Mouse (Mus musculus) kidney, embryonic 14.5 days (tissue): ENCODE data around the gene Large1. TPM values are rescaled to one million over a fixed set of nuclear protein-coding genes. Genes with fewer than 3 reads are reported as not detected.

Source experiments
- ATAC-seq: fragments of 200-750 bp; cut with Nextera tagmentation; 2 replicates; pipeline ENCODE4 v1.8.0; 2017; ENCODE audit warnings: moderate number of reproducible peaks, mild to moderate bottlenecking, moderate TSS enrichment, moderate library complexity; ENCODE audit not compliant: low FRiP score, low TSS enrichment
- H3K27ac ChIP-seq: fragments of 300-500 bp; sonication (generic); 2 replicates; pipeline ENCODE4 v1.5.1; 2014; ENCODE audit warnings: low read depth, mild to moderate bottlenecking, low read length, moderate library complexity, mixed read lengths
- H3K27me3 ChIP-seq: fragments of 300-500 bp; sonication (generic); 2 replicates; pipeline ENCODE4 v1.6.1; 2014; ENCODE audit warnings: mild to moderate bottlenecking, low read length; ENCODE audit not compliant: control insufficient read depth, insufficient read depth
- H3K36me3 ChIP-seq: fragments of 300-500 bp; sonication (generic); 2 replicates; pipeline ENCODE4 v1.6.1; 2014; ENCODE audit warnings: low read length, mixed read lengths; ENCODE audit not compliant: control insufficient read depth, insufficient read depth
- H3K4me1 ChIP-seq: fragments of 300-500 bp; sonication (generic); 2 replicates; pipeline ENCODE4 v1.6.1; 2014; ENCODE audit warnings: low read length, mixed read lengths; ENCODE audit not compliant: control insufficient read depth, insufficient read depth
- H3K4me2 ChIP-seq: fragments of 300-500 bp; sonication (generic); replicated peaks from 2 replicates; pipeline ENCODE4 v1.6.1; 2014; ENCODE audit warnings: low read depth, mild to moderate bottlenecking, low read length
- H3K4me3 ChIP-seq: fragments of 300-500 bp; sonication (generic); 2 replicates; pipeline ENCODE4 v1.5.1; 2014; ENCODE audit warnings: mild to moderate bottlenecking, low read length
- H3K9ac ChIP-seq: fragments of 300-500 bp; sonication (generic); 2 replicates; pipeline ENCODE4 v1.6.1; 2014; ENCODE audit warnings: low read depth, mild to moderate bottlenecking, low read length, moderate library complexity
- H3K9me3 ChIP-seq: fragments of 300-500 bp; sonication (generic); 2 replicates; pipeline ENCODE4 v1.6.1; 2016; ENCODE audit warnings: low read length; ENCODE audit not compliant: control insufficient read depth
- WGBS: fragments of 180-500 bp; shearing (Covaris S2); extraction: QIAGEN DNeasy Blood & Tissue Kit; methylation state at CpG from one replicate; pipeline ENCODE4 v1.1.7; 2014; 5-methylcytosine and 5-hydroxymethylcytosine counted together
- polyA plus RNA-seq: library from polyadenylated mRNA; unstranded; fragments of >200 nt; fragmentation: Nextera tagmentation; extraction: Ambion mirVana; gene quantifications from 2 replicates; pipeline ENCODE4 v1.2.1, GENCODE M21; 2014

Gene Large1
- polyA plus RNA-seq, 1 experiment from 2014 or later = 10.4 TPM

GRCm38 (mm10) chr8:73310471-73310870, 42.9 kb downstream of the Large1 start:
- H3K4me3 ChIP-seq = no peak overlapping the region
- no peak for ATAC-seq
- WGBS = 75% methylated on average over 1 of the region's 1 CpGs
- no peak overlapping the region for H3K9ac ChIP-seq
- no peaks in the 10 kb centered on the region for H3K9me3 ChIP-seq
- H3K4me2 ChIP-seq = no peak overlapping the region
- no peak overlapping the region for H3K27ac ChIP-seq
- peaks cover 6% of the 10 kb centered on the region; the same call in 1 of the 2 replicates for H3K4me1 ChIP-seq
- H3K36me3 ChIP-seq = no peaks in the 10 kb centered on the region
- H3K27me3 ChIP-seq = no peaks in the 10 kb centered on the region

GRCm38 (mm10) chr8:73310036-73310435, 43.3 kb downstream of the Large1 start:
- H3K9me3 ChIP-seq = no peaks in the 10 kb centered on the region
- H3K4me1 ChIP-seq = peaks cover 6% of the 10 kb centered on the region; the same call in 1 of the 2 replicates
- H3K4me3 ChIP-seq = no peak overlapping the region
- no peak overlapping the region for H3K4me2 ChIP-seq
- no peak for ATAC-seq
- H3K27ac ChIP-seq = no peak overlapping the region
- H3K36me3 ChIP-seq = no peaks in the 10 kb centered on the region
- no peak overlapping the region for H3K9ac ChIP-seq
- H3K27me3 ChIP-seq = no peaks in the 10 kb centered on the region

- WGBS = 57% methylated on average over 4 of the region's 4 CpGs
- Histone ChIP-seq H3K36me3 (no peaks in the 10 kb centered on the region), H3K27me3 (no peaks in the 10 kb centered on the region)
Measured at GRCm38 (mm10) chr8:73303907-73304306, 49.4 kb downstream of the Large1 start.

GRCm38 (mm10) chr8:73302947-73303346, 50.4 kb downstream of the Large1 start:
- H3K9me3 ChIP-seq = no peaks in the 10 kb centered on the region
- H3K4me3 ChIP-seq = no peak overlapping the region
- H3K27ac ChIP-seq = no peak overlapping the region
- H3K4me1 ChIP-seq = no peaks in the 10 kb centered on the region
- WGBS = 53% methylated on average over 3 of the region's 3 CpGs
- H3K36me3 ChIP-seq = no peaks in the 10 kb centered on the region
- H3K9ac ChIP-seq = no peak overlapping the region
- no peaks in the 10 kb centered on the region for H3K27me3 ChIP-seq
- H3K4me2 ChIP-seq = no peak overlapping the region
- no peak for ATAC-seq

More at GRCm38 (mm10) chr8:73303907-73304306, 49.4 kb downstream of the Large1 start:
- H3K4me2 ChIP-seq = no peak overlapping the region
- H3K9ac ChIP-seq = no peak overlapping the region
- no peaks in the 10 kb centered on the region for H3K9me3 ChIP-seq
- H3K4me3 ChIP-seq = no peak overlapping the region
- H3K27ac ChIP-seq = no peak overlapping the region
- H3K4me1 ChIP-seq = no peaks in the 10 kb centered on the region
- no peak for ATAC-seq

GRCm38 (mm10) chr8:73295531-73295930, 57.8 kb downstream of the Large1 start:
- no peaks in the 10 kb centered on the region for H3K9me3 ChIP-seq
- no peak overlapping the region for H3K4me2 ChIP-seq
- H3K4me3 ChIP-seq = no peak overlapping the region
- no peak overlapping the region for H3K27ac ChIP-seq
- H3K27me3 ChIP-seq = no peaks in the 10 kb centered on the region
- H3K36me3 ChIP-seq = no peaks in the 10 kb centered on the region
- no peak overlapping the region for H3K9ac ChIP-seq
- ATAC-seq = no peak
- H3K4me1 ChIP-seq = no peaks in the 10 kb centered on the region

GRCm38 (mm10) chr8:73293655-73294054, 59.7 kb downstream of the Large1 start:
- no peak for ATAC-seq
- Histone ChIP-seq H3K27me3 (no peaks in the 10 kb centered on the region), H3K9ac (no peak overlapping the region), H3K4me2 (no peak overlapping the region), H3K4me3 (no peak overlapping the region), H3K4me1 (no peaks in the 10 kb centered on the region), H3K36me3 (no peaks in the 10 kb centered on the region), H3K27ac (no peak overlapping the region), H3K9me3 (no peaks in the 10 kb centered on the region)
- WGBS = 81% methylated on average over 2 of the region's 2 CpGs

- 94% methylated on average over 2 of the region's 2 CpGs for WGBS
- H3K9me3 ChIP-seq = no peaks in the 10 kb centered on the region
- H3K27me3 ChIP-seq = no peaks in the 10 kb centered on the region
- H3K4me2 ChIP-seq = no peak overlapping the region
- no peak overlapping the region for H3K9ac ChIP-seq
- ATAC-seq = no peak
- no peak overlapping the region for H3K27ac ChIP-seq
- no peak overlapping the region for H3K4me3 ChIP-seq
- H3K4me1 ChIP-seq = no peaks in the 10 kb centered on the region
- no peaks in the 10 kb centered on the region for H3K36me3 ChIP-seq
Measured at GRCm38 (mm10) chr8:73291630-73292029, 61.7 kb downstream of the Large1 start.

- WGBS = 91% methylated on average over 2 of the region's 2 CpGs
Measured at GRCm38 (mm10) chr8:73290636-73291035, 62.7 kb downstream of the Large1 start.

GRCm38 (mm10) chr8:73289831-73290230, 63.5 kb downstream of the Large1 start:
- Histone ChIP-seq H3K27me3 (no peaks in the 10 kb centered on the region), H3K36me3 (no peaks in the 10 kb centered on the region), H3K4me1 (no peaks in the 10 kb centered on the region), H3K4me2 (no peak overlapping the region), H3K9me3 (no peaks in the 10 kb centered on the region), H3K27ac (no peak overlapping the region), H3K4me3 (no peak overlapping the region), H3K9ac (no peak overlapping the region)
- no peak for ATAC-seq
- WGBS = 84% methylated on average over 2 of the region's 2 CpGs

More at GRCm38 (mm10) chr8:73290636-73291035, 62.7 kb downstream of the Large1 start:
- H3K4me1 ChIP-seq = no peaks in the 10 kb centered on the region
- no peak for ATAC-seq
- H3K9me3 ChIP-seq = no peaks in the 10 kb centered on the region
- no peak overlapping the region for H3K4me2 ChIP-seq
- H3K4me3 ChIP-seq = no peak overlapping the region
- H3K9ac ChIP-seq = no peak overlapping the region
- H3K36me3 ChIP-seq = no peaks in the 10 kb centered on the region
- H3K27me3 ChIP-seq = no peaks in the 10 kb centered on the region
- H3K27ac ChIP-seq = no peak overlapping the region
